Mouse (Mus musculus) cerebellum, adult 2 months (tissue): ENCODE results near the gene Gorab.

Experiments
- CTCF ChIP-seq: fragments of 200-500 bp; IDR thresholded peaks from 2 replicates; pipeline ENCODE4 v1.5.1; 2011; ENCODE audit warnings: low read depth, mild to moderate bottlenecking, control low read depth, low read length, moderate library complexity, borderline replicate concordance; ENCODE audit not compliant: insufficient read depth
- POLR2A ChIP-seq: fragments of 200-500 bp; IDR thresholded peaks from 2 replicates; pipeline ENCODE4 v1.6.1; 2011; ENCODE audit warnings: low read length, control low read depth, borderline replicate concordance; ENCODE audit not compliant: insufficient read depth

GRCm38 (mm10) chr1:163403498-163404126, at the start of gene Gorab:
- TF ChIP-seq POLR2A (peak; percentile 42; the same call in 1 of the 2 replicates), CTCF (no peak)
